Mouse (Mus musculus): ENCODE data around the gene Ncapd3. TPM values are rescaled to one million over a fixed set of nuclear protein-coding genes. Genes with fewer than 3 reads are reported as not detected.

The Ncapd3 gene
- 21.3 and 21.6 TPM in 2 replicates for polyA plus RNA-seq (2015; fragmentation: Nextera tagmentation; extraction: Ambion mirVana)

GRCm38 (mm10) chr9:27029828-27030762, at the start of gene Ncapd3, which contains the start of gene Vps26b:
Gene Ncapd3 (plus strand): TSS chr9:27030175.
Gene Vps26b (minus strand): TSS chr9:27030065.
- Histone ChIP-seq H3K9ac (peak within 1 kb of the TSS; percentile 97), H3K4me1 (peaks cover 43% of the 10 kb centered on the region), H3K27me3 (no peaks in the 10 kb centered on the region), H3K27ac (peak within 1 kb of the TSS; percentile 91), H3K9me3 (no peaks in the 10 kb centered on the region), H3K4me3 (peak within 1 kb of the TSS; percentile 98), H3K36me3 (no peaks in the 10 kb centered on the region), H3K4me2 (peak within 1 kb of the TSS; percentile 85)
- WGBS, result under 1% methylated on average over 69 of the region's 80 CpGs
- ATAC-seq (ENCODE audit: insufficient number of reproducible peaks, low FRiP score, low TSS enrichment, low read depth), result peak; percentile 94

DNA sequence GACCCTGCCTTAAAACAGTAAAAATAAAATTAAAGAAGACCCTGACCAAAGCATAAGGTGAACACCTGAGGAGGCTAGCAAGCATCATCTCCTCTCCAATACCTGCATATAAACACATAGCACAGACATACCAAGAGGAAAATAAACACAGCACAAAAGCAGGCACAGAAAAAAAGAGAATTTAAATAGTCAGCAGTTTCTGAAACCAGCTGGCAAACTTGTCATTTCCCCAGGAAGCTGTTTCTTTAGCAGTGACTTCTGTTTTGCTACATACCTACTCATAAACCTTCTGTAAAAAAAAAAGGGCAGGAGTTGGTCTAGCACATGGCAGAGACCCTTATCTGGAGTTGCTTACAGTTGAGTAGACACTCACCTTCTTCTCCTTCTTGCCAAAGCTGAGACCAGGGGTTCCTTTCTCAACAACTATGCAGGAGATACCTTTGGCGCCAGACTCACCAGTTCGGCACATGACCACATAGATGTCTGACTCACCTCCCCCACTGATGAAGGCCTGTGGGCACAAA, 44.8 kb upstream of the Ncapd3 start:
- H3K9ac ChIP-seq, result no peak overlapping the region
- ATAC-seq (ENCODE audit: insufficient number of reproducible peaks, low FRiP score, low TSS enrichment, low read depth), result no peak
- peaks cover 56% of the 10 kb centered on the region for H3K36me3 ChIP-seq
- H3K9me3 ChIP-seq, result no peaks in the 10 kb centered on the region
- H3K27me3 ChIP-seq, result no peaks in the 10 kb centered on the region
- H3K4me2 ChIP-seq, result no peak overlapping the region
- 98% methylated on average over 2 of the region's 2 CpGs for WGBS
- no peak overlapping the region for H3K27ac ChIP-seq
- no peaks in the 10 kb centered on the region for H3K4me1 ChIP-seq
- no peak overlapping the region for H3K4me3 ChIP-seq

GRCm38 (mm10) chr9:26985668-26986277, 44.2 kb upstream of the Ncapd3 start:
- H3K27ac ChIP-seq, result no peak overlapping the region
- 94% methylated on average over 6 of the region's 6 CpGs for WGBS
- ATAC-seq (ENCODE audit: insufficient number of reproducible peaks, low FRiP score, low TSS enrichment, low read depth), result no peak
- H3K4me2 ChIP-seq, result no peak overlapping the region
- no peaks in the 10 kb centered on the region for H3K27me3 ChIP-seq
- no peaks in the 10 kb centered on the region for H3K9me3 ChIP-seq
- peaks cover 60% of the 10 kb centered on the region for H3K36me3 ChIP-seq
- H3K4me3 ChIP-seq, result no peak overlapping the region
- H3K4me1 ChIP-seq, result no peaks in the 10 kb centered on the region
- H3K9ac ChIP-seq, result no peak overlapping the region

GRCm38 (mm10) chr9:26990181-26990580, 39.8 kb upstream of the Ncapd3 start:
- Histone ChIP-seq H3K9ac (no peak overlapping the region), H3K27ac (no peak overlapping the region), H3K4me2 (no peak overlapping the region), H3K4me1 (no peaks in the 10 kb centered on the region), H3K4me3 (no peak overlapping the region), H3K27me3 (no peaks in the 10 kb centered on the region), H3K9me3 (no peaks in the 10 kb centered on the region), H3K36me3 (peaks cover 58% of the 10 kb centered on the region)
- no peak for ATAC-seq (ENCODE audit: insufficient number of reproducible peaks, low FRiP score, low TSS enrichment, low read depth)
- WGBS, result 88% methylated on average over 4 of the region's 4 CpGs

- Histone ChIP-seq H3K4me1 (peaks cover 2% of the 10 kb centered on the region; the same call in 1 of the 2 replicates), H3K9ac (no peak overlapping the region), H3K4me3 (no peak overlapping the region), H3K27me3 (no peaks in the 10 kb centered on the region), H3K4me2 (no peak overlapping the region), H3K27ac (no peak overlapping the region), H3K9me3 (no peaks in the 10 kb centered on the region), H3K36me3 (peaks cover 41% of the 10 kb centered on the region)
- no peak for ATAC-seq (ENCODE audit: insufficient number of reproducible peaks, low FRiP score, low TSS enrichment, low read depth)
- WGBS, result 85% methylated on average over 10 of the region's 10 CpGs
Measured at GRCm38 (mm10) chr9:26993118-26993517, 36.9 kb upstream of the Ncapd3 start.

GRCm38 (mm10) chr9:26993900-26994299, 36.1 kb upstream of the Ncapd3 start:
- 63% methylated on average over 3 of the region's 3 CpGs for WGBS
- no peaks in the 10 kb centered on the region for H3K27me3 ChIP-seq
- no peak overlapping the region for H3K4me2 ChIP-seq
- H3K27ac ChIP-seq, result no peak overlapping the region
- peaks cover 34% of the 10 kb centered on the region for H3K36me3 ChIP-seq
- H3K4me3 ChIP-seq, result no peak overlapping the region
- no peak for ATAC-seq (ENCODE audit: insufficient number of reproducible peaks, low FRiP score, low TSS enrichment, low read depth)
- peaks cover 3% of the 10 kb centered on the region; the same call in 1 of the 2 replicates for H3K4me1 ChIP-seq
- no peak overlapping the region for H3K9ac ChIP-seq
- H3K9me3 ChIP-seq, result no peaks in the 10 kb centered on the region

GRCm38 (mm10) chr9:26997062-26997461, 32.9 kb upstream of the Ncapd3 start:
- no peak for ATAC-seq (ENCODE audit: insufficient number of reproducible peaks, low FRiP score, low TSS enrichment, low read depth)

GRCm38 (mm10) chr9:26997501-26997900, 32.5 kb upstream of the Ncapd3 start:
- H3K9me3 ChIP-seq, result no peaks in the 10 kb centered on the region
- no peak overlapping the region for H3K4me2 ChIP-seq
- H3K27me3 ChIP-seq, result no peaks in the 10 kb centered on the region
- no peak overlapping the region for H3K4me3 ChIP-seq
- peaks cover 9% of the 10 kb centered on the region for H3K4me1 ChIP-seq
- 86% methylated on average over 2 of the region's 2 CpGs for WGBS
- H3K9ac ChIP-seq, result no peak overlapping the region
- H3K36me3 ChIP-seq, result no peaks in the 10 kb centered on the region
- ATAC-seq (ENCODE audit: insufficient number of reproducible peaks, low FRiP score, low TSS enrichment, low read depth), result no peak
- no peak overlapping the region for H3K27ac ChIP-seq

More at GRCm38 (mm10) chr9:26997062-26997461, 32.9 kb upstream of the Ncapd3 start:
- Histone ChIP-seq H3K4me3 (no peak overlapping the region), H3K9ac (no peak overlapping the region), H3K4me2 (no peak overlapping the region), H3K9me3 (no peaks in the 10 kb centered on the region), H3K27ac (no peak overlapping the region), H3K36me3 (peaks cover 4% of the 10 kb centered on the region), H3K27me3 (no peaks in the 10 kb centered on the region), H3K4me1 (peaks cover 9% of the 10 kb centered on the region)
- WGBS, result 93% methylated on average over 3 of the region's 3 CpGs

- peak overlapping the region; percentile 74 for H3K9ac ChIP-seq
- H3K4me3 ChIP-seq, result peak overlapping the region; percentile 71
- 2% methylated on average over 29 of the region's 29 CpGs for WGBS
- peak overlapping the region; percentile 53 for H3K4me2 ChIP-seq
- peak; percentile 58 for ATAC-seq (ENCODE audit: insufficient number of reproducible peaks, low FRiP score, low TSS enrichment, low read depth)
- H3K9me3 ChIP-seq, result no peaks in the 10 kb centered on the region
- no peaks in the 10 kb centered on the region for H3K27me3 ChIP-seq
- peaks cover 9% of the 10 kb centered on the region for H3K4me1 ChIP-seq
- peaks cover 5% of the 10 kb centered on the region for H3K36me3 ChIP-seq
- H3K27ac ChIP-seq, result peak overlapping the region; percentile 81
Measured at GRCm38 (mm10) chr9:26998669-26999460, 31.1 kb upstream of the Ncapd3 start.

- ATAC-seq (ENCODE audit: insufficient number of reproducible peaks, low FRiP score, low TSS enrichment, low read depth), result peak; percentile 99
- Histone ChIP-seq H3K4me3 (peak within 1 kb of the TSS; percentile 71), H3K9me3 (no peaks in the 10 kb centered on the region), H3K4me2 (peak within 1 kb of the TSS; percentile 53), H3K4me1 (peaks cover 9% of the 10 kb centered on the region), H3K9ac (peak within 1 kb of the TSS; percentile 74), H3K27me3 (no peaks in the 10 kb centered on the region), H3K36me3 (peaks cover 6% of the 10 kb centered on the region), H3K27ac (peak within 1 kb of the TSS; percentile 81)
- under 1% methylated on average over 35 of the region's 35 CpGs for WGBS
Measured at GRCm38 (mm10) chr9:26999461-27000395, 30.2 kb upstream of the Ncapd3 start, which contains the start of the genes Acad8 and Thyn1. Gene Acad8 (minus strand): TSS chr9:26999566. Gene Thyn1 (plus strand): TSS chr9:26999710.
